Mouse (Mus musculus) embryo, embryonic 11.5 days (tissue): ENCODE results near the gene Pax1.

Source experiments
- DNase-seq: peaks from one replicate; pipeline ENCODE4 v3.0.0-alpha.2; 2012; ENCODE audit warnings: low read depth, low spot score

Gene Pax1

DNA sequence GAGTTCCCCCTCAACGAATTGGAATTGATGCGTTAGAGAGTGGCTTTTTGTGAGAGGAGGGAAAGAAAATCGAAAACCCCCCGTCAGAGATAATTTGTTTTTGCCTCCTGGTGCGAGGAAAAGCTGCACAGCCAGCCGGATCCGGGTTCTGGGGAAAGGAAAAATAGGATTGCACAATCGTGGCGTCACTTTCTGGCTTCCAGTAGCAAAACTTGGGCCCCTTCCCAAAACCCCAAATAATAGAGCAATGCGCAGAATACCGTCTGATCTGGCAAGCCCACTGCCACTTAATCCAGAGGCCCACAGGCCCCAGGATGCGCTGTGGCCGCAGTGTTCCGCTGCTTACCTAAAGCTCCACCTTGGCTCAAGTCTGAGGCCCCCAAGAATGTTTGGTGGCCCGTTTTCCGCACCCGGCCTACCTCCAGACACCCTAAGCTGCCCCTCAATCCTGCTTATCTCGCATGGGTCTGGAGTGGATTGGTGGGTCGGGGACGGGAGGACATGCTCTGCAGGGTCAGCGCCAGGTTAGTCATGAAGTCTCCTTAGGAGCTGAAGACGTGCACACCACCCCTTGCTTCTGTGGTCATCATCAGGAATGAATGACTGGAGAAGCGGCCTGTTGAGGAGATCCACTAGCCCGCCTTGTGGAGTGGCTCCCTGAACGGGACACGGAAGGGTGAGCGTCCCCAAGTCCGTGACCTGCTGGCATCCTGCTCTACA, 11.4 kb downstream of the Pax1 start:
- DNase-seq, result no peak

DNA sequence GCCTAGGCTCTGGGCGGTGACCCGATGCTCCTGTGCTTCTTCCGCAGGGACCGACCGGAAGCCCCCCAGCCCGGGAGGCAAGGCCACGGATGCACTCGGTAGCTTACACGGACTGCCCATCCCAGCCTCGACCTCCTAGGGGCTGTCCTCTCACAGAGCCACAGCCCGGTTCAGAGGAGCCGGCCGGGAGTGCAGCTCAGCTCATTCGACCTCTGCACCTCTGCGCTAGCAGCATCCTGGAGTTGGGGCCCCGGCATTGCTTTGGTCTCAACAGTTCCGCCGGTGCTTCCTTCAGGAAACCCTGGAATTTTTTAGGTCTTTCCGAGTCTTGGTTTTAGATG, 11.9 kb downstream of the Pax1 start:
- no peak for DNase-seq

DNA sequence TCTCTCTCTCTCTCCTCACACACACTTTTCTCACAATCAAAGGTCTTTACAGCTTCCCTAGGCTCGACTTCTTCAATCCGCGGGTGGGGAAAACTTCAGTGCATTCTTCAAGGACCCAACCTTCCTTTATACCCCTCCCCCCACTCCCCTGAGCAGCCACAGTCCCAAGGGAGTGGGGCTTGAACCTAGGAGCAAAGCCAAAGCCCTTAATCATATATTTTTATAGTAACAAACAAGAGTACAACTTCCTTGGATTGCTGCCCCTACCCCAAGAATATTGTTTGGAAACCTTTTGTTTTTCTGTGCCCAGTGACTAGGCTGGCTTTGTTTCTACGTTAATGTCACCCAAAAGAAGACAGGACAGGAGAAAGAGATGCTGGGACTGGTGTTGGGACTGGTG, 12.5 kb downstream of the Pax1 start:
- no peak for DNase-seq

DNA sequence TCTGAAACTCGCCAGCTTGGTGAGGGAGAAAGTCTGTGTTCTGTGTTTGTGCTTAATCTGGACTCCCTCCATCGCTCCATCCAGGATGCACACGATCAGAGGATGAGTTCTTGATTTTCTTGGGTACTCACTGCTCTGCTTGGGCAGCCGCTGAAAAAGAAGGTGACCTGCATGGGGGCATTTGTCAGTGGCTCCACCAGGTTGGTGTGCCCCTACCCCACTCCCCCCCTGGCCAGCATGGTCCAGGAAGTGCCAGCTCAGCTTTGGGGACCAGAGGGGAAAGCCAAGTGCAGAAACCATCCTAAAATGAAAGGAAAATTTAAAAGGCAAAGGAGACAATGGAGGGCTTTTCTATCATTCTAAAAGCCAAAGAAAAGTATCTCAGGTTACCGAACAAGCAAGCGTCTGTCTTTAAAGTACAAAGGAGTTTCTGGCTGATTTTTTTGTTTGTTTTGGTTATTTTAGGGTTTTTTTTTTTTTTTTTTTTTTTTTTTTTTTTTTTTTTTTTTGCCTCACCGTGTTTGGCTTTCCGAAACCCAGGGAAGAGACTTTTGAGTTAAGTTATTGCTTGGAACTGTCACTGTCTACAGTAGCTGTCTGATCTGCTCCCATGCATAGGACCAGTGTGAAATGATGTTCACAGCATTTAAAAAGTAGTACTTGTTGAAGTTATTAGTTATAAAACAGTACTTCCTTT, 13.4 kb downstream of the Pax1 start:
- no peak for DNase-seq

DNA sequence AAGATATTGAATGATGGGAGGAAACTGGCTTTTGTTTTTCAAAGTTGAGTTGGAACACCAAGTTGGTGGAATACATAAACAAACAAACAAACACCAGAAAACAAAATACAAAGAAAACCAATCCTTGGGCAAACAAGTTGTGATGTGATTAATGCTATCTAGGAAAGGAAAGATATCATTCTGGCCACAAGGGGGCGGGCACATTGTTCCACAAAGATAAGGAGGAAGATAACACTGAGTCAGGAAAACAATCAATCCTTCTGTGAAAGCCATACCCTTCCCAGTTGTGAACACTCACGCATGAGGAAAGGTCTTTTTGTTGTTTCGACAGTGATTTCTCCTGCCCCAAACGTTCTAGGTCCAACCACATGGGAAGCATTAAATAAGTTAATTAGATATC, 17.2 kb downstream of the Pax1 start:
- DNase-seq, result no peak

DNA sequence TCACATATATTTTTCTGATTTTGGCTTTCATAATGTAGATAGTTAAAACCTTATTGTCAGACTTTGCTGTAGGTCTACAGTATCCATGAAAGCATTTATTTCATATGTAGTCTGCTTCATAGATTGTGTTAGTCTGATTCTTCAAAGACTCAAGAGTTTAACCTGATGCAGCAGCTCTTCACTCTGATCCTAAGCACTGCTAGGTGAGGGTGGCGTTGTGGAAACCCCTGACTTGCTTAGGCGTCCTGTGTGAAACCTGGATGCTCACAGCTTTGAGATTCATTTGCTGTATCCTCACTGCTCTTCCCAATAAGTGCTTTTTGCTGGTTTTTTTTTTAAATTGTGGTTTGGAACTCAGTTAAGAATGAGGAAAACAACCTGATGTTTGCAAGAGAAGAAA, 21.6 kb downstream of the Pax1 start:
- DNase-seq, result no peak

DNA sequence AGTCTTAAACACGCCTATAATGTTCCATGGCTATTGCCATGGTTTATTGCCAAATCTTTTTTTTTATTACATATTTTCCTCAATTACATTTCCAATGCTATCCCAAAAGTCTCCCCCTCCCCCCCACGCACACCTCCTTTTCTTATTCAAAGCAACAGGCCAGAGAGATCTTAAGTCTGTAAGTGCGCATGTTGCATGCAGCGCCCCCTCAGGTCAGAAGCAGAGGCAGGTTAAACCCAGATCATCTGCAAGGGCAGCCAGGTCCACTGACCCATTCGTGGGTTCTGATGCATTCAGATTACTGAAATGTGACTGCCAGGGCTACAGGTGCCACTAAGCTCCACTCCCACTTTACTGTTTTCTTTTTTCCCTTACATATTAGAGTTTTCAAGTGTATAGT, 25.2 kb downstream of the Pax1 start:
- no peak for DNase-seq

DNA sequence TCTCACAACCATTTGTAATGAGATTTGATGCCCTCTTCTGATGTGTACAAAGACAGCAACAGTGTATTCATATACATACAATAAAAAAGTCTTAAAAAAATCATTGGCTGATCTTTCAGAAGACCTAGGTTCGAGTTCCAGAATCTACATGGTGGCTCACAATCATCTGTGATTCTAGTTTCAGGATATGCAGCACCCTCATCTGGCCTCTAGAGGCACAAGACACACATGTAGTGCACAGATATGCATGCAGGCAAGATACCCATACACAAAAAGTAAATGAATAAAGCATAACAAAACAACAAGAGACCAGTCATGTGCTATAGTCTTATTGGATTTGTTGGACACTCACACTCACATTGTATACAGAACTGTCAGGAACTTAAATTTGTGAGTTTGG, 47.6 kb downstream of the Pax1 start:
- DNase-seq, result no peak

DNA sequence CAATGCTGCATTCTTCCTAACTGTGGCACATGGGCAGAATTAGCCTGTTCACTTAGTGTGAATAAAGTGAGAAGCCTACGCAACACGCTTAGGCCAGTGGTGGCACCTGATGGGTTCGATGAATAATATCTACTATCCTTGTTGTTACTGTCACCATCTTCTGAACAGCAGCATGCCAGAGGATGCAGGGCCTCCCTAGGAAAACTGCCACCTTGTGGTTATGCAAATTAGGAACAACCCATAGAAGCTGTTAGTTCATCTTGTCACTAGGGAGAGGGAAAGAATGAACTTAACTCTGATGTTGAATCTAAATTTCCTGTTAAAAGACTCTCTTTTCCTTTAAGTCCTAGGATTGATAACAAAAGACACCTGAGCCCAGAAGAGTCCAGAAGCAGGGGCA, 53.3 kb downstream of the Pax1 start:
- no peak for DNase-seq

DNA sequence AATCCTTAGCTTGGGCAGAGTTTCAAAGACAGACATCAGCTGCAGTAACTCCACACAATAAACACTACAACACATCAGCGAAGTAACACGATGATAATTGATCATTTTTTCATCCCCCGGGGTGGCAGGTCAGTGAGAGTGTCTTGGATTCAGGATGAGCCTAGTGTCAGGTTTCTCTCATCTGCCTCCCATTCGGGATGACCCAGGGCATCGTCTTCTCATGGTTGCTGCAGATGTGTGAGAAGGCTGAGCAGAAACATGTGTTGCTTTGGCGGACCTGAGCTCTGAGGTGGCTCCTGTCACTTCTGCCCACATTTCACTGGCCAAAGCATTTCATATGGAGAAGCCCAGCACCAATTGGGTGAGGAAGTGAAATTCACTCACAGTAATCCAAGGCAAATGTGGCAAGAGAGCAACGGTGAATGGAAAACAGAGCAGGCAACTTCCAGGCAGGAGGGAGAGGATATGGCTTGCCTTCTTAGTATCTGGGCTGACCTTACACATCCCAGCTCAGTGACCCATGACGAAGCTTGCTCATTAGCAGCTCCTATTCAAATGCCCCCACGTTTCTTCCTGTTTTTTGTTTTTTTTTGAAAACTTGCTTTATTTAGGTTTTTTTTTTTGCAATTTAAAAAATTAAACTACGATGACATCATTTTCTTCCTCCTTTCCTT, 63.0 kb downstream of the Pax1 start:
- DNase-seq, result peak; percentile 7

DNA sequence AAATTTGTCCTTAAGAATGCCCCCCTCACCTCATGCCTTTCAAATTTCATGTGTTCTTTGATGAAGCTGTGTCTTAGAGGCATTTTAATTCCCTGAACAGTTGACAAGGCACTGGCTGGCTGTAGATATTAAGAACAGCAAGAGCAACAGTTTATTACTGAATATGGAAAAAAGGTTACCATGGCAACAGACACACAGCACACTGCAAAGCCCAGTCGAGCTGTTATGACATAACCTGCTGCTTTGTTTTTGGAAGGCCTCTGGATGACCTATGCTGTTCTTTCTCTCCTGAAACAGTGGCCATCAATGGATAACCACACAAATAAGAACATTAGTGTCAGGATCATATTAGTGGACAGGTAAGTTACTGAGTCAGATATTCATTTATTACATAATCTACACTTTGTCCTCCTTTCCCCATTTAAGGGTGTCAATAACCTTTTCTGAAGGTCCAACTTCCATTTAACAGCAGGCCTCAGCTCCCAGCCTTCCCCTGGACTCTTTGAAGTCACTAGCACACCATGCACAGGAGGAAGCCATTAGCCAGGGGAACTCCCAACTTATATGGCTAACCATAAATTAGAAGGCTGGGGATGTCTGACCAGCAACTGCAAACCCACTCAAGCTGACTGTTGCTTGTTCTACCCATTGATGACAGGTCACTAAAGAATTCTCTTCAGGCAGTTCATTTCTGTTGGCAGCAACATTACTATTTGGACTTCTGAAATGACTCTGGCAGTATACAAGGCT, 68.1 kb downstream of the Pax1 start:
- DNase-seq, result no peak

DNA sequence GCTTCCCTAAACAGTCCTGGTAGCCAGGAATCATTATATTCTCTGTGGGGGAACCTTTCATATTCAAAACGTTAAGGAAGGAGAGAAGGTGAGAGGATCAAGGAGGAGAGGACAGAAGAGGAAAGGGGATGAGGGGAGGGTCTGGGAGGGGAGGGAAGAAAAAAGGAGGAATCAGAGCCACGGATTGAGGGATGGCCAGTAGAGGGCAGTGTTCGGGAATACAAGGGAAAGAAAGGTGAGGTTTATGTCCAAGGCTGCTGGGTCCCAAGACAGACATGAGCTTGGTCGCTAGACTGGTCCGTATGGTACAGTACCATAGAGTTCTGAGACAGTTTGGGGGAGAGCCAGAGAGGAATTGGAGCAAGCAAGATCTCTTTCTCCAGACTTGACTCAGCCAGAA, 71.4 kb downstream of the Pax1 start:
- no peak for DNase-seq
